Mouse (Mus musculus) MEL (cell line): ENCODE results near the gene Slc5a4b. TPM values are rescaled to one million over a fixed set of nuclear protein-coding genes. Genes with fewer than 3 reads are reported as not detected.

Experiments
- DNase-seq: peaks from one replicate; pipeline ENCODE4 v3.0.0; 2011; ENCODE audit warnings: low read depth, low spot score
- H3K27ac ChIP-seq: 2 replicates; pipeline ENCODE4 v1.5.1; 2012; ENCODE audit warnings: low read depth, mild to moderate bottlenecking, control low read depth, low read length, moderate library complexity; ENCODE audit not compliant: control insufficient read depth
- H3K27me3 ChIP-seq, 2 experiments: fragments of 150-350 bp in 1 of 2; sonication (generic) in 1 of 2; 2 replicates each; pipeline ENCODE4 v1.6.1; 2012; ENCODE audit warnings: low read length in 2 of 2, mild to moderate bottlenecking in 2 of 2, improper control_type of control experiment in 1 of 2, moderate library complexity in 1 of 2; ENCODE audit not compliant: insufficient read depth in 2 of 2, control insufficient read depth in 1 of 2
- H3K36me3 ChIP-seq, 2 experiments: 2 replicates each; pipeline ENCODE4 v1.6.1; 2012 to 2014; ENCODE audit warnings: low read length in 2 of 2, improper control_type of control experiment in 1 of 2, inconsistent platforms in 1 of 2, mild to moderate bottlenecking in 1 of 2; ENCODE audit not compliant: insufficient read depth in 2 of 2, control insufficient read depth in 1 of 2
- H3K4me1 ChIP-seq, 2 experiments: fragments of 150-350 bp in 1 of 2; sonication (generic) in 1 of 2; 2 replicates each; pipeline ENCODE4 v1.6.1; 2012; ENCODE audit warnings: low read length in 2 of 2, improper control_type of control experiment in 1 of 2, mild to moderate bottlenecking in 1 of 2; ENCODE audit not compliant: insufficient read depth in 2 of 2, control insufficient read depth in 1 of 2
- H3K4me3 ChIP-seq, 2 experiments: fragments of 150-350 bp in 1 of 2; sonication (generic) in 1 of 2; 2 replicates each; pipeline ENCODE4 v1.5.1; 2012; ENCODE audit warnings: low read depth in 2 of 2, low read length in 2 of 2, mild to moderate bottlenecking in 2 of 2, moderate library complexity in 2 of 2, control low read depth in 1 of 2, improper control_type of control experiment in 1 of 2; ENCODE audit not compliant: control insufficient read depth in 1 of 2, insufficient read depth in 1 of 2
- H3K79me2 ChIP-seq: 2 replicates; pipeline ENCODE4 v1.6.1; 2012; ENCODE audit warnings: mild to moderate bottlenecking, low read length, moderate library complexity; ENCODE audit not compliant: control insufficient read depth, poor library complexity, insufficient read depth
- H3K9ac ChIP-seq: 2 replicates; pipeline ENCODE4 v1.6.1; 2012; ENCODE audit warnings: low read depth, mild to moderate bottlenecking, control low read depth, low read length, moderate library complexity; ENCODE audit not compliant: control insufficient read depth, poor library complexity, severe bottlenecking
- H3K9me3 ChIP-seq: fragments of 150-350 bp; sonication (generic); replicated peaks from 2 replicates; pipeline ENCODE4 v1.6.1; 2012; ENCODE audit warnings: mild to moderate bottlenecking, low read length, improper control_type of control experiment, moderate library complexity; ENCODE audit not compliant: insufficient read depth
- BHLHE40 ChIP-seq: IDR thresholded peaks from 2 replicates; pipeline ENCODE4 v1.6.1; 2012; ENCODE audit warnings: low read depth, mild to moderate bottlenecking, inconsistent platforms, low read length, improper control_type of control experiment, borderline replicate concordance
- CHD1 ChIP-seq: IDR thresholded peaks from 2 replicates; pipeline ENCODE4 v1.6.1; 2012; ENCODE audit warnings: low read depth, mild to moderate bottlenecking, inconsistent platforms, low read length, improper control_type of control experiment
- CHD2 ChIP-seq: IDR thresholded peaks from 2 replicates; pipeline ENCODE4 v1.6.1; 2011; ENCODE audit warnings: low read length, improper control_type of control experiment
- CTCF ChIP-seq, 3 experiments: IDR thresholded peaks in 2 of 3; conservative IDR thresholded peaks in 1 of 3; 2 replicates each; pipeline ENCODE4 v1.5.1; 2011 to 2012; ENCODE audit warnings: low read length in 3 of 3, low read depth in 2 of 3, mild to moderate bottlenecking in 2 of 3, improper control_type of control experiment in 1 of 3, inconsistent platforms in 1 of 3, mixed read lengths in 1 of 3, moderate library complexity in 1 of 3; ENCODE audit not compliant: control insufficient read depth in 1 of 3, insufficient read depth in 1 of 3, poor library complexity in 1 of 3, severe bottlenecking in 1 of 3
- E2F4 ChIP-seq: IDR thresholded peaks from 2 replicates; pipeline ENCODE4 v1.6.1; 2011; ENCODE audit warnings: low read depth, low read length, improper control_type of control experiment, borderline replicate concordance
- ETS1 ChIP-seq: IDR thresholded peaks from 2 replicates; pipeline ENCODE4 v1.6.1; 2012; ENCODE audit warnings: low read depth, mild to moderate bottlenecking, inconsistent platforms, low read length, improper control_type of control experiment, moderate library complexity
- GABPA ChIP-seq: IDR thresholded peaks from 2 replicates; pipeline ENCODE4 v1.6.1; 2012; ENCODE audit warnings: low read depth, mild to moderate bottlenecking, inconsistent platforms, low read length, improper control_type of control experiment, moderate library complexity
- HCFC1 ChIP-seq: IDR thresholded peaks from 2 replicates; pipeline ENCODE4 v1.6.1; 2012; ENCODE audit warnings: low read depth, mild to moderate bottlenecking, inconsistent platforms, low read length, improper control_type of control experiment, moderate library complexity
- KAT2A ChIP-seq: conservative IDR thresholded peaks from 2 replicates; pipeline ENCODE4 v1.6.1; 2012; ENCODE audit warnings: low read depth, low read length, improper control_type of control experiment, inconsistent platforms
- MAX ChIP-seq: IDR thresholded peaks from 2 replicates; pipeline ENCODE4 v1.6.1; 2011; ENCODE audit warnings: low read length, improper control_type of control experiment
- MEF2A ChIP-seq: IDR thresholded peaks from 2 replicates; pipeline ENCODE4 v1.6.1; 2014; ENCODE audit warnings: low read depth, mild to moderate bottlenecking, inconsistent platforms, low read length, improper control_type of control experiment; ENCODE audit not compliant: poor library complexity, insufficient replicate concordance, severe bottlenecking; ENCODE audit errors: extremely low read depth
- MXI1 ChIP-seq: IDR thresholded peaks from 2 replicates; pipeline ENCODE4 v1.6.1; 2011; ENCODE audit warnings: mild to moderate bottlenecking, low read depth, low read length, improper control_type of control experiment
- MYB ChIP-seq: IDR thresholded peaks from 2 replicates; pipeline ENCODE4 v1.6.1; 2011; ENCODE audit warnings: mild to moderate bottlenecking, low read depth, low read length, improper control_type of control experiment
- MYC ChIP-seq: IDR thresholded peaks from 2 replicates; pipeline ENCODE4 v1.6.1; 2011; ENCODE audit warnings: low read depth, mild to moderate bottlenecking, low read length, improper control_type of control experiment, moderate library complexity
- NELFE ChIP-seq: IDR thresholded peaks from 2 replicates; pipeline ENCODE4 v1.6.1; 2011; ENCODE audit warnings: low read depth, low read length, improper control_type of control experiment
- POLR2A ChIP-seq, 2 experiments: IDR thresholded peaks; 2 replicates each; pipeline ENCODE4 v1.6.1; 2011 to 2012; ENCODE audit warnings: low read length in 2 of 2, mild to moderate bottlenecking in 2 of 2, control low read depth in 1 of 2, improper control_type of control experiment in 1 of 2, low read depth in 1 of 2, moderate library complexity in 1 of 2; ENCODE audit not compliant: control insufficient read depth in 1 of 2, insufficient read depth in 1 of 2, poor library complexity in 1 of 2
- POLR2AphosphoS2 ChIP-seq: IDR thresholded peaks from 2 replicates; pipeline ENCODE4 v1.6.1; 2011; ENCODE audit warnings: low read length, improper control_type of control experiment
- POLR2AphosphoS5 ChIP-seq: IDR thresholded peaks from 2 replicates; pipeline ENCODE4 v1.6.1; 2012; ENCODE audit warnings: low read depth, borderline replicate concordance, mild to moderate bottlenecking, inconsistent platforms, low read length, moderate library complexity, mixed read lengths
- SMC3 ChIP-seq: IDR thresholded peaks from 2 replicates; pipeline ENCODE4 v1.6.1; 2011; ENCODE audit warnings: low read depth, low read length, improper control_type of control experiment
- TBP ChIP-seq: IDR thresholded peaks from 2 replicates; pipeline ENCODE4 v1.8.0; 2011; ENCODE audit warnings: low read depth, low read length, improper control_type of control experiment
- UBTF ChIP-seq: IDR thresholded peaks from 2 replicates; pipeline ENCODE4 v1.6.1; 2012; ENCODE audit warnings: low read depth, mild to moderate bottlenecking, inconsistent platforms, low read length, improper control_type of control experiment, moderate library complexity, borderline replicate concordance; ENCODE audit not compliant: insufficient read depth
- USF1 ChIP-seq: IDR thresholded peaks from 2 replicates; pipeline ENCODE4 v1.6.1; 2014; ENCODE audit warnings: low read depth, mild to moderate bottlenecking, inconsistent platforms, low read length, improper control_type of control experiment, moderate library complexity
- USF2 ChIP-seq, 2 experiments: IDR thresholded peaks; 2 replicates each; pipeline ENCODE4 v1.6.1; 2011 to 2012; ENCODE audit warnings: improper control_type of control experiment in 2 of 2, low read length in 2 of 2, borderline replicate concordance in 1 of 2, inconsistent platforms in 1 of 2, low read depth in 1 of 2, mild to moderate bottlenecking in 1 of 2; ENCODE audit not compliant: insufficient read depth in 1 of 2
- ZKSCAN1 ChIP-seq: IDR thresholded peaks from 2 replicates; pipeline ENCODE4 v1.6.1; 2012; ENCODE audit warnings: low read depth, mild to moderate bottlenecking, inconsistent platforms, low read length, improper control_type of control experiment, moderate library complexity
- polyA plus RNA-seq, 2 experiments: library from polyadenylated mRNA; stranded (reverse) in 1 of 2; unstranded in 1 of 2; fragments of >175 nt in 1 of 2; fragments of >200 nt in 1 of 2; gene quantifications; 2 replicates each; pipeline versions ENCODE4 v1.2.1 to v1.2.4; 2012; ENCODE audit warnings: low replicate concordance in 2 of 2, low read depth in 1 of 2; ENCODE audit not compliant: insufficient read length in 2 of 2, insufficient read depth in 1 of 2, missing spikeins in 1 of 2
- total RNA-seq: library from RNA; depleted of rRNA; stranded (reverse); fragments of 300-350 nt; gene quantifications from 2 replicates; pipeline ENCODE4 v1.2.3, GENCODE M21; 2012

Slc5a4b gene
- total and polyA plus RNA-seq, 3 experiments, result 0.03 TPM; not detected in 2

DNA sequence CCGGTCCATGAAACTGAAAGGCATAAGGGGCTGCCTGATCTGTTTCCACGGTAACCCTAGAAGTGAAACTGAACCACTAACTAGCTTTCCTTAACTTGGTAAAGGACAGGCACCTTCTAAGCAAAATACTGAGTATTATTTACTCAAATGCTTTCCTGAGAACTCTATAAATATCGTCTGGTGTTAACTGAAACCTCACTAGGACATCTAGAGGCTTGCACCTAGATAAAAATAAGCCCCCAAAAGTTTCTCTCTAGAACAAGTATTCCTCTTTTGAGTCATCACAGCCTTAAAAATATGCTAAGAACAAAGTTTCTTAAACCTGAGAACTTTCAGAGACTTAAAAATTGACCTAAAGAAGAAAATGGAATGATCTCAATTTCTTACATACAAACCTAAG lies 93.9 kb downstream of the Slc5a4b start:
- Histone ChIP-seq H3K36me3 (no peaks in the 10 kb centered on the region), H3K9ac (no peak overlapping the region), H3K27me3 (peaks cover 0 to 3% of the 10 kb centered on the region in 2 experiments; a peak in 1 of 4 replicates), H3K4me3 (no peak overlapping the region), H3K9me3 (no peaks in the 10 kb centered on the region), H3K27ac (no peak overlapping the region), H3K79me2 (no peaks in the 10 kb centered on the region), H3K4me1 (peaks cover 0 to 2% of the 10 kb centered on the region in 2 experiments; a peak in 1 of 4 replicates)
- no peak for DNase-seq
- no peak for TF ChIP-seq POLR2AphosphoS5
- TF ChIP-seq NELFE, result no peak
- TF ChIP-seq MYC, result no peak
- no peak for TF ChIP-seq TBP
- TF ChIP-seq POLR2AphosphoS2, result no peak

DNA sequence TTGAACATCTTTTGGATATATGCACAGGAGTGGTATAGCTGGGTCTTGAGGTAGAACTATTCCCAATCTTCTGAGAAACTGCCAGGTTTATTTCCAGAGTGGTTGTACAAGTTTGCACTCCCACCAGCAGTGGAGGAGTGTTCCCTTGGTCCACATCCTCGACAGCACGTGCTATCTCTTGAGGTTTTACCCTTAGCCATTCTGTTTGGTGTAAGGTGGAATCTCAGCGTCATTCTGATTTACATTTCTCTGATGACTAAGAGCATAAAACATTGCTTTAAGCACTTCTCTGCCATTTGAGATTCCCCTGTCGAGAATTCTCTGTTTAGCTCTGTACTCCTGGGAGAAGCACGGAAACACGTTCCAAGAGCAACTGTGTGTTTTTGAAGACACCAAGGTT lies 97.8 kb downstream of the Slc5a4b start:
- no peak overlapping the region for H3K27ac ChIP-seq
- no peak for DNase-seq
- H3K27me3 ChIP-seq, result peaks cover 0 to 3% of the 10 kb centered on the region in 2 experiments; a peak in 1 of 4 replicates
- H3K9me3 ChIP-seq, result no peaks in the 10 kb centered on the region
- TF ChIP-seq POLR2A (IDR thresholded peaks at IDR 0.05; ENCODE audit: control insufficient read depth in 1 of 2, insufficient read depth in 1 of 2, low read depth in 1 of 2, low read length in 2 of 2, poor library complexity in 1 of 2) (no peak), CHD2 (no peak), MYB (no peak), KAT2A (no peak), ZKSCAN1 (no peak), USF2 (IDR thresholded peaks at IDR 0.05; ENCODE audit: borderline replicate concordance in 1 of 2, insufficient read depth in 1 of 2, low read depth in 1 of 2, low read length in 2 of 2) (no peak), MXI1 (no peak)
- no peaks in the 10 kb centered on the region for H3K4me1 ChIP-seq
- H3K4me3 ChIP-seq, result no peak overlapping the region
- no peak overlapping the region for H3K9ac ChIP-seq
- H3K36me3 ChIP-seq, result no peaks in the 10 kb centered on the region
- no peaks in the 10 kb centered on the region for H3K79me2 ChIP-seq

DNA sequence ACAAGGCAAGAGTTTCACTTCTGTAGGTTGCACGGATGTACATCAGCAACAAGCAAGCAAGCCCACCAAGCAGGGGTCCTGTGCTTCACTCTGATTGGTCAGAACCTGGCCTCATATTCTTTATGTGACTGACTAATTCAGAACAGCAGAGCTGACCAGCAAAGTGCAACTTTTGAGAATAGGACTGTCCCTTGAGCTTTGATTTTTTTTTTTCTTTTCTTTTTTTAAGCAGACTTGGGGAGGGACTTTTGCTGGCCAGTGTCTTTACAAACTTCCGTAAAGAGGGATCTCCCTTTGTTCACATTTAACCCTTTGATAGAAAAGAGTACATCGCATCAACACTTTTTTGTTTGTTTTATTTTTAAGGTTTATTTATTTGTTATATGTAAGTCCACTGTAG lies 100.9 kb downstream of the Slc5a4b start:
- H3K9ac ChIP-seq, result no peak overlapping the region
- H3K27ac ChIP-seq, result no peak overlapping the region
- H3K36me3 ChIP-seq, result no peaks in the 10 kb centered on the region
- H3K4me1 ChIP-seq, result no peaks in the 10 kb centered on the region
- H3K27me3 ChIP-seq, result peaks cover 0 to 1% of the 10 kb centered on the region in 2 experiments; a peak in 1 of 4 replicates
- H3K4me3 ChIP-seq, result no peak overlapping the region
- DNase-seq, result no peak
- no peaks in the 10 kb centered on the region for H3K79me2 ChIP-seq
- TF ChIP-seq MYB (no peak), E2F4 (no peak), ETS1 (no peak), MYC (no peak), NELFE (no peak), CHD1 (no peak), MEF2A (no peak), SMC3 (no peak), MAX (no peak), UBTF (no peak), USF2 (IDR thresholded peaks at IDR 0.05; ENCODE audit: borderline replicate concordance in 1 of 2, insufficient read depth in 1 of 2, low read depth in 1 of 2, low read length in 2 of 2) (no peak), BHLHE40 (no peak), TBP (no peak), POLR2AphosphoS2 (no peak), CTCF (IDR thresholded peaks at IDR 0.05 in 2 of 3, conservative IDR thresholded peaks at IDR 0.05 in 1 of 3; ENCODE audit: control insufficient read depth in 1 of 3, insufficient read depth in 1 of 3, low read depth in 2 of 3, low read length in 3 of 3, poor library complexity in 1 of 3, severe bottlenecking in 1 of 3) (no peak), ZKSCAN1 (no peak), USF1 (no peak), KAT2A (no peak), HCFC1 (no peak), GABPA (no peak)
- H3K9me3 ChIP-seq, result no peaks in the 10 kb centered on the region
